Mouse (Mus musculus): ENCODE measurements around the gene Ankdd1b.

Ankdd1b gene

DNA sequence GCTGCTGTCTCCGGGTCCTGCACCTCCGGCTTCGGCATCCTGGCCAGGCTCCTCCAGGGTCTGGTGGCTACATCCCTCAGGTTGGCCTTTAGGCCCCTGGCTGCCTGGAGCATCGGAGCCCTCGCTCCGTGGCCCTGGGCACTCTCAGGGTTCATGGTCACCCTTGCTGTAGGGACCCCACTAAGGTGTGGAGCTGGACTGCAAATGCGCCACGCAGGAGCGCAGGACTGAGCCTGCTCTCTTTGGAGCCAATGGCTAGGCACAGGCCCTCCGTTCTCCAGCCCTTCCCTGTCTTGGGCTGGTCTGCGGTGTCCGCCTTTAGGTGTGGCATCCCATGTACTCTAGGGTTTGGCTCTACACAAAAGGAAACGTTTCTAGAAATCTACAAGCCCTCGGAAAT is at the start of gene Ankdd1b:
Ankdd1b (minus strand) TSS at position 242 of the 400 bp plus-strand sequence.
- DNase-seq (ENCODE audit: low spot score): no peak

DNA sequence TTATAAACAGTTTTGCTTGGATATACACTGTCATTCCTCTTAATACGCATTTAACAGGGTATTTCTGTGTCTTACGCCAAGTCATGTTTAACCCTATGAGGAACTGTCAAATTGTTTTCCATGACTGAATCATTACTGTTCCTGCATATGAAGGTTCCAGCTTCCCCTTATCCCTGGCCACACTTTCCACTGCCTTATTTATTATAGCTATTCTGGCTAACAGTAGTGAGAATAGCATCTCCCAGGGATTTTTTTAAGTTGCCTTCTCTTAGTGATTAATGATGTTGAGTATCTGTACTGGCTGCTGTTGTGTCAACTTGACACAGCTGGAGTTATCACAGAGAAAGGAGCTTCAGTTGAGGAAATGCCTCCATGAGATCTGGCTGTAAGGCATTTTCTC is 46.3 kb upstream of the Ankdd1b start:
- DNase-seq (ENCODE audit: low spot score): no peak

DNA sequence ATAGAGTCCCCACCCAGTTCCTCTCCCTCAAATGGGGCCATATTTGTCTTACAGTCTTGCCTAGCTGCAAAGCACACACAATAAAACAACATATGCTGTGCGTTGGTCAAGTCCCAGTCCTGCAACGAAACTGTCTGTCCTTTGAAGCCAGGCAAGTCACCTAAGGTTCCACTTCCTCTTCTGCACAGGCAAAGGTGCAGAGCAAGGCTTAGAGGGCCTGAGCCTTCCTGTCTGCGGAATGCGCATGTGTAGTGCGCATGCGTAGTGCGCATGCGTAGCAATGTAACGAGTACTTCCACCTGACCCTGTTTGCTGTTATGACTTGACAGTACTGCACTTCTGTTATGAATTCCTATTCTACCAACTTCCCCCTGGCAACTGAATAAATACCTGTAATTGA is 45.3 kb upstream of the Ankdd1b start:
- DNase-seq (ENCODE audit: low spot score): no peak

DNA sequence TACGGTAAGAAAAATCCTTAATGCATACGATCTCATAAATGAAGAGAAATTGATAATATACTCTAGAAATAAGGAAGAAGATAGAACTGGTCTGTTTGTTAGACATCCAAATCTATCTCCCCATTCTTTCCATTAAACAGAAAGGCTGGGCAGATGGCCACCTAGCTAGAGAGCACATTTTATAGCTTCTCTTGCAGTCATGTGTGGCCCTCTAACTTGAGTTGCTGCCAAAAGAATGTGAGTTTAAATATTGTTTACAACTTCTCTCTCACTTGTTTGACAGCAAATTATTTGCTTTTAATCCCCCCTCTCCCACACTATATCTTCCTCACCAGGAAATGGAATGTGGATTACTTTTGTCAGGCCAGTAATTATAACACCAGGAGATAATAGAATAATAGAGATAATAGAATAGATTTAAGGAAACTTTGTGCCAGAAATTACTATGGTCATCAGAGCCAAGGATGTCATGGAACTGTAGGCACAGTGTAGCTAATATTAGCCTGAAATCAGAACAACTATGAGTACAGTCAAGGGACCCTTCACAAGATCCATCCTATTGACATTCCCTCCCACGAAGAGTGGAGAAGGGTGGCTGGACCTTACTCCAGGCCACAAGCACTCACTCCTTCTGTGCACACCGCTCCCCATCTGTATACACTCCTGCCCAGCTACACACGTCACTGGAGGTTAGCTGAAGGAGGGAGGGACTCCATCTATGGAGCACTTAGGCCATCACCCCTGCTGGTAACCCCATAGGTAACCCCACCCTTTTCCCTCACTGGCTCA is 43.4 kb upstream of the Ankdd1b start:
- DNase-seq (ENCODE audit: low spot score): no peak

DNA sequence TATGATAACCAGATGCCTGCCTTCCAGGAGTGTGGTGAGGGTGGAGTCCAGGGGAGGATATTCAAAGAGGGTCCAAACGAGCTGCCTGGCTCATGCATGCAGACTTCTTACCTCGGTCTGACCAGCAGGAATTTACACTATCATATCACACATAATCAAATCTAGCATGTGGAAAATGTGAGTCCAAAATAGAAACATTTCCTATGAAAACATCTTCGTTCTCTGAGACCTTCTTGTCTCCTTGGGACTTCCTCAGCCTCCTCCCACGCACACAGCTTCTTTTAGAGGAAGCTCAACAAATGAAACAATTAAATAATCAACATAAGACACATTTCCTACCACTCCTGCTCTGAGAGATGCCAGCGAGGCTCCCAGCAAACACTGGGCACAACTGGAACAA is 40.9 kb upstream of the Ankdd1b start:
- DNase-seq (ENCODE audit: low spot score): no peak

DNA sequence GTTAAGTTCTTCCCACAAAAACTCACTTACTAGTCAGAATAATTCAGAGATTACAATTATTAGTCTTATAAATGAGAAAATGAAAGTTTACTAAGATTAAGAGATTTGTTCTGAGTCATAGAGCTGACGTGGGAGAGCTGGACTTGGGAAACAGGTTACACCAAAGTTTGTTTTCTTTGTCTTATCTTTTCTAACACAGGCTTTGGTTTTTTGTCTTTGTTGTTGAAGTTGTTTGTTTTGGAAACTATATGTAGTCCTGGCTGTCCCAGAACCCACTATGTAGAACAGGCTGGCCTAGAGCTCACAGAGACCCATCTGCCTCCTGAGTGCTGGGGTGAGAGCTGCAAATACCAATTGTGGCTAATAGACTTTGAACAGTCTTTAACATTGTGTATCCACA is 40.3 kb upstream of the Ankdd1b start:
- no peak for DNase-seq (ENCODE audit: low spot score)

DNA sequence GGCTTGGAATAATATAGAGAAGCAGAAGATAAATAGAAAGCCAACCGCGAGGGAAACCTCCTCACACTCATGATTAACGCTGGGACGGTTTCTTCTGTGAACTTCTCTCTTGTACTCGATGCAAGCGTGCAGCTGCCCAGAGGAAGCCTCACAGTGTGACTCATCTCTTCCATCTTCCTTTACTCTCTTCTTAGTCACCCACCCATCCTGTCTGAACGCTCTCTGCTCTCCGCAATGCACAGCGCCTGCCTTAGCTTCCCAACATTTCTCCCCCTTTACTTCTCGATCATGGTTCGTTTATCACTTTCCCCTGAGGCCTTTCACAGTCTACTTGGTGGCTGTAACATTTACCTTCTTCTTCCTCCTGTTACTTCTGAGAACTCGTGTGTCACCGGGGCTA is 39.6 kb upstream of the Ankdd1b start:
- no peak for DNase-seq (ENCODE audit: low spot score)

DNA sequence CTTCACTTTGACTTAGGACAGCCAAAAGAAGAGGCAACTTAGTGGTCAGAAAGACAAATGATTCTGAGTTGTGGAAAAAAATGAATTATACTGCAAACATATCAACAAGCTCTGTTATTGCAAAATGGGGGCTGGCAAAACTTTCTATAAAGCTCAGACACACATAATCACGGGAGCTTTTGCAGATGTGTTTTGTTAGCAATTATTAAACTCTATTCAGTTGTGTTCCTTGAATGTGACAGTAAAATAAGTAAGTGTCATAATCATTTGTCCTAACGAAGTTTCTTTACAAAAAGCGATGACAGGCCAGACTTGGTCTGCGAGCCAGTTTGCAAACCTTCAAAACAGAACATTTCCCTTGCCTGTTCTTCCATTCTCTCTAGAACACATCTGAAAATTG is 36.5 kb upstream of the Ankdd1b start:
- DNase-seq (ENCODE audit: low spot score): no peak

DNA sequence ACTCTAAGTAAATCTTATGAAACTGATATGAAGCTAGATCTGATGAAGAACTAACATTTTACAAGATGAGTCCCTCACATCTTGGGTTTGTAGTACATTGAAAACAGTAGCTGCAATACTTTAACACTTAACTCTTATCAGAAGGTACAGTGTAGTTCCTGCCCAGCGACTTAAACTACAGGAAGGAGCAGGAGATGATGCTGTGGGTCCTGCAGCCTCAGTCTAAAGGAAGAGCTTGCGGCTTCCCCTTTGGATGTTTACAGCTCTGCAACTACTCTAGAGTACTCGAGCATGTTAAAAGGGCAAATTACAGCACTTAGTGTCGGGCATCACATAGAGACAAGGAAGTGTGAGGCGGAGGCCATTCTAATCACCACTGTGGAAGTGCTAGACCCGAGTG is 35.3 kb upstream of the Ankdd1b start:
- no peak for DNase-seq (ENCODE audit: low spot score)

DNA sequence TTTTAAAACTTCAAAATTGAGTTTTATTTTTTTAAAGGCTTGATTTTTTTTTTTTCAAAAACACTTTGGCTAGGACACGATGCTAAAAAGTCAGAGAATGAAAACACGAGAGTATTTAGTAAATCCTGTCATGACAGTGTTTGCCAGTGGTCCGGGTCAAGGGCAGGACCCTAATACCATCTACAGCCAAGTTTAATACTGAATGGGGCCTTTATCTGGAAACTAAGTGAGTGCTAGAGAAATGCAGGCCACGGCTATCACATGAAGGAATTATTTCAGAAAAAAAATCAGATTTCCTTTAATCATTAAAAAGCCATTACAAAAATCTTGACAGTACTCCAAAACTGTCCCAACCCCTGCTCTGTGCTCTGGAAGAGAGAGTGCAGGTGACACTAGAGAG is 34.7 kb upstream of the Ankdd1b start:
- DNase-seq (ENCODE audit: low spot score): no peak

DNA sequence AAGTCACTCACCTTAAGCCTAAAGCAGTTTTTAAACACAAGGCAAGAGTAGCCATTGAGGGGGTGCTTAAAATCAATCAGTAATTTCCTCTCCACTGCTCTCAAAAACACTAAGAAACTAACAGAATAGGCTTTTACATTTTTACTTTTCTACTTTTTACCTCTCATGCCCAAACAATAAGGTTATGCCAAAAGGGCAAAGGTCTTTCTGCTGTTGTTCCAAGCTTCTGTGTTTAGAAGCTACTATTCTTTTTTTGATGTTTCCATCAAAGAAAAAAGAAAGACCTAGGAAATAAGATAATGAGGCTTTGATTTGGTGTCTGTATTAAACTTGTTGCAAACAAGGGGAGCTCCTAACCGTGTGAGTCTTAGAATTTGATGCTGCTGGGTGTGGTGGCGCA is 28.9 kb upstream of the Ankdd1b start:
- no peak for DNase-seq (ENCODE audit: low spot score)

DNA sequence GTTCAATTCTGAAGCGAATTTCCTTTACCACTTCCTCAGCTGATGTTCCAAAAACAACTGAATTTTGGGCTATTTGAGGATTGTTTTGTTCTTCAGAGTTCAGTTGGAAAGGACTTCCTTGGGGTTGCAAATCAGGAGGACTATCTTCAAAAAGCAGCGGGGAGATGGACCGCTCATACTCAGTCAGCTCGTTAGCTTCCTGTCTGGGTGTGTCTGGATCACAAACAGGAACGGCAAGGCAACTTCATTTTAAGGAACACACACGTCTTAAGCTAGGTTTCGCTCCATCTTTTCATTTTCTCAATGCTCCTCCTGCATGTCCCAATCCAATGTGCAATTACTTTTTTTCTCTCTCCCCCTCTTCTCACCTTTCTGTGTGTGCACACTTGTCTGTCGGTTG is 25.6 kb upstream of the Ankdd1b start:
- no peak for DNase-seq (ENCODE audit: low spot score)

DNA sequence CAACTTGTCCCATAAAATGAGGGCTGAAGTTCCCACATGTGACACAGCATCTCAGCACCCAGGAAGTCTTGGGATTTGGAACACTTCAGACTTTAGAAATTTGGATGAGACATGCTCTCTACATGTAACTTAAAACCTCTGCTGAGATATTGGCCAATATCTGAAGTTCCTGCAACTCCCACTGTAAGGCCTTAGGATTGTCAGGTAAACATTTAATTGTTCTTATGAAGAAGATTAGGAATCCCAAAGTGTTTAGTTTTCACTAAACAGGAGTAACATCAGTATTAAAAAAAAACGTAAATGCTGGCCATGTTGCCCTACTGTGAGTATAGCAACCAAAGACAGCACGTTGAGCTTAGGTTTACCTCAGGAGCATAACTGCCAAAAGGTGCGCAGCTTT is 19.4 kb upstream of the Ankdd1b start, which contains the start of gene Gm17622:
Gm17622 (plus strand) TSS at position 301 of the 400 bp plus-strand sequence.
- DNase-seq (ENCODE audit: low spot score): no peak

DNA sequence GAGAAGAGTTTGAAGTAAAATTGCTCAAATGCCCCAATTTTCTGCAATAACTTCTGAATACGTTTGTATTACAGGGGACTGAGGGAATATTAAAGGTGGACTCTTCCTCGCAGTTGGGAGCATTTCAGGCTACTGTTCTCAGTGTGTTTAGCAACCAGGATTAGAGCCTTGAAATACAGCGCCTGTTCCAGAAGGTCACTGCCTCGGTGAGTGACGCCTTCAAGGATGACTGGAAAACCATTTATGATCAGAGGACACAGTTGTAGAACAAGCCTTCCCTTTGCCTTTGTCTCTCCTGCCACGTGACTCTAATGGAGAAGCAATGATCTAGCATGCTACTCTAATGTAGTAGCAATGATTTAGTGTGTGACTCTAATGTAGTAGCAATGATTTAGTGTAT is 17.0 kb upstream of the Ankdd1b start:
- no peak for DNase-seq (ENCODE audit: low spot score)

DNA sequence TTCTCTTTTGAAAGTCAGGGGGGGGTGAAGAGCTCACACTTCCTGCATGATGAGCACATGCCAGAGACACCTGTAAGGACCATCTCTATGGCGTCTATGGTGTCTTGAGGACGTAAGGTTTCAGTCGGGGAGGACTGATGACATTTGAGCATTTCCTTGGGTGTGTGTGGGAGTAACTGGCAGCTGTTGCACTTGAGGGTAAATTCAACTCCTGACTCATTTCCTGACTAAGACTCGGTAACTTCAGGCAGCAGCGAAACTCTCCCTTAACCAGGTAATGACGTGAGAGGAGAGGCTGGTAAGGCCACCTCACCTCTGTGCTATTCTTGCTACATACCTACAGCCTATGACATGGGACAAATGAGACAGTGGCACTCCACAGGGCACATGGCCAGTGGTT is 16.2 kb upstream of the Ankdd1b start:
- no peak for DNase-seq (ENCODE audit: low spot score)

DNA sequence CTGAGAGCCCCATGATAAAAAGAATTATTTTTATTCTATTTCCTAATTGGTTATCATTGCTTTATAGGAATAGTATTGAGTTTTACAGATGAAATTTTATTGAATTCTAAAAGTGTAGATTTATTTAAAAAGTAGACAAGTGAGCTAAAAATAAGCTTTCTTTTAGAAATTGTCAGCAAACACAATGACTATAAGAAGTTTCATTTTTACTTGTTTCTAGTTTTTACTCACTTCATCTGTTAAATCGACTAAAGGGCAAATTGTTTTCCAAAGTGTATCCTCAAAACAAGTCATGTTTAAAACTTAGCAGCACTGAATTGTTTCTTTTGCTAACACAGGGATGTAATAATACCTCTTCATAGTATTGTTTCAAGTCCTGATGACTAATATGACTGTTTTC is 8.0 kb upstream of the Ankdd1b start:
- DNase-seq (ENCODE audit: low spot score): no peak

DNA sequence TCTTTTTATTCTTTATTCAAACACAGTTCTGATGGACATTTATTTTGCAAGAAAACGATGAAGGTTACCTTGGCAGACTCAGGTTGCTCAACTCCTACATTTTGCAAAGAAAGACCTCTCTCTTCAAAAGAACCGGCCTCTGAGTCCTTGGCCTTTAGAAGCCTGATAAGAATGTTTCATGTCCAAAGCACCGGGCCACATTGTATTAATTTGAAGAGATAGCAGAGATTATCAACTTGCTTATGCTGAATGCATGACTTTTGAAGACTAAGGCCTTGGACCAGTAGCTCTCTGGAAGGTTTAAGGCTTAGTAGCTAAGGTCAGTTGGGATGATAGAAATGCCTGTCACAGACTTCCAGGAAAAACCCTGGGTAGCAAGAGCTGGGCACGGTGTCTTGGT is 6.2 kb upstream of the Ankdd1b start:
- no peak for DNase-seq (ENCODE audit: low spot score)

DNA sequence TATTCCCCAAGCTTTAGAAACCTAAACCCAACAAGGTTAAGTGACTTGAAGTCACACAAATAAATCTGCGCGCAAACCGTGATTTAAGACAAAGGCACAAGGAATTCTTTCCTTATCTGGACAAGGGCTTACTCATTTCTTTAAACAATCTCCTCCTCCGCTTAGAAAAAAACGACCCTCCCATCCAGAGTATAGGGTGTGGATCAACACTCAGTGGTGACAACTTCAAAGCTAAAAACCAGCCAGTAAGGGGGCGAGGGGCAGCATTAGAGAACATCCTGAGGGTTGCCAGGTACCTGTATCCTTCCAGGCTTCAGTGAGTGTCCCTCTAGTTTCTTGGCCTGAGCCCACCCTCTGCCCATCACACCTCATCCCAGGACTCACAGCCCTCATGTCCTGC is 442 bp downstream of the Ankdd1b start:
- no peak for DNase-seq (ENCODE audit: low spot score)

DNA sequence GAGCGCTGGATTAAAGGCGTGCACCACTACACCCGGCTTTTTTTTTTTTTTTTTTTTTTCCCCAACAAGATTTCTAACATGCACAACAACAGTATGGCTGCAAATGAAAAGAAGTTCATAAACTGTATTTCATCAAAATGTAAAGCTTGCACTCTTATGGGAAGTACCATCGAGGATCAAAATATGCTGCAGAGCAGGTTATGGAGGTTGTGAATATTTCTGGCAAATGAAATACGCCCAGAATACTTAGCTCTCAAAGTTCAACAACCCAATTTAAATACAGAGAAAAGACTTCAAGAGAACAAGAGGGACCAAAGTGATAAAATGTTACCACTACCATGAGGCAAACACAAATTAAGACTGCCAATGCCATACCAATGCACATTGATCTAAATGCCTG is 2.3 kb downstream of the Ankdd1b start:
- DNase-seq (ENCODE audit: low spot score): no peak

DNA sequence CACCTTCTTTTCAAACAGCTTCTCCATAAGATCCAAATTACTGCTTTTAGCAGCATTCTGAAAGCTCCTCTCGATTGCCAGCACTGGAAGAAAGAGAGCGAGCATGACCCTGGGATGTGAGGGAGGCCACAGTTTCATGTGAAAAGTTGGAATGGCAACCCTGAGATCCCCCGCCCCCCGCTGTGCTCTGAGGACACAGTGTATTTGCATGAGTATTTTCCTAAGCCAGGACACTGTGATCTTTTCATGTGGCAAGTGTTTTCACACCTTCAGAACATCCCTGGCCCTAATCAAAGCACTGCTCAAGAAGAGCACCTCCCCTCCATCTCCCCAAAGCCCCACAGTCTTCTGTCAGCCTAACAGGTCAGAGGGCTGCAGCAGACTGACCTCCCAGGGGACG is 5.7 kb downstream of the Ankdd1b start:
- DNase-seq (ENCODE audit: low spot score): no peak

DNA sequence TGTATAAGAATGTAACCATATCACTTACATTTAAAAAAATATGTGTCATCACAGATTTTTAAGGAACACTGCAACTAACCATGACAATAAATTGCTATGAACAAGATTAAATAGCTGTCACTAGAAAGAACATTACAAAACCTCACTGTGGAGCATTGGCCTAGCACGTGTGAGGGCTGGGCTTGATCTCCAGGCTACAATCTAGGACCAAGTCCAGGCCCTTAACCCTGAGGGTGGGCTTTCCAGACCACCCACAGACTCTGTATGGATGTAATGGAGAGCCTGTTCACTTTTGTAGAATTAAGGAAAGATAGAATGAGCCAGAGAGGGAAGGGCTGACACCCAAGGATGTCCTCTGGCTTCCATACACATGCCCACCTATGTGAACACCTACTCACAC is 8.4 kb downstream of the Ankdd1b start:
- no peak for DNase-seq (ENCODE audit: low spot score)

DNA sequence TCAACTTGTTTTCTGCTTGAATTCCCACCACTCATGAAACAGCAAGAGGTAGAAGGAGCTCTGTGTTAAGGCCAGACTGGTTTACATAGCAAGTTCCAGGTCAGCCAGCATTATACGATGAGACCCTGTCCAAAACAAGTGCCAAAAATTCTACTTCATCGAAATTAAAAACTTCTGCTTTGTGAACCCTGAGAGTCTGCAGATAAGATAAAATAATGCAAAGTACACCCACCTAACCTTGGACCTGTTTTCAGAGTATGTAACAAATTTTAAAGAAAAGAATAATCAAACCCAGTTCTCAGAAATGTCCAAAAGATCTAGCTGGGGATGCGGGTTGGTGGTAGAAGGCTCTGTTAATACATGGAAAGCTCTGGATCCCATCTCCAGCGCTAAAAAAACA is 12.4 kb downstream of the Ankdd1b start:
- no peak for DNase-seq (ENCODE audit: low spot score)

DNA sequence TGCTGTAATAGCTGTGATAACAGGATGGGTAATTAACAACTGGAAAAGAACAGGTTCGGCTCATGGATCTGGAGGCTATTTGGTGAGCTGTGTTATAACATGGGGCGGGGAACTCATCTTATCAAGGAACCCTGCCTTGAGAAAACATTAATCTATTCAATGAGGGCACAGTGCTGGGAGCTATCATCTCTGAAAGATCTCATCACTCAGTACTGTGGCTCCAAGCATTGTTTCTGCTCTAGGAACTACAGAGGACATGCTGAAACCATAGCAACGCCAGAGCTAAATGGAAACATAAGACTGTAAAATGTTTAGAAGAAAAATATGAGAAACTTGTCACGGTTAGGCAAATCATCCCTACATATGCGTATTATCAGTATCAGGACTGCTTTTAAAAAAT is 13.0 kb downstream of the Ankdd1b start:
- no peak for DNase-seq (ENCODE audit: low spot score)

DNA sequence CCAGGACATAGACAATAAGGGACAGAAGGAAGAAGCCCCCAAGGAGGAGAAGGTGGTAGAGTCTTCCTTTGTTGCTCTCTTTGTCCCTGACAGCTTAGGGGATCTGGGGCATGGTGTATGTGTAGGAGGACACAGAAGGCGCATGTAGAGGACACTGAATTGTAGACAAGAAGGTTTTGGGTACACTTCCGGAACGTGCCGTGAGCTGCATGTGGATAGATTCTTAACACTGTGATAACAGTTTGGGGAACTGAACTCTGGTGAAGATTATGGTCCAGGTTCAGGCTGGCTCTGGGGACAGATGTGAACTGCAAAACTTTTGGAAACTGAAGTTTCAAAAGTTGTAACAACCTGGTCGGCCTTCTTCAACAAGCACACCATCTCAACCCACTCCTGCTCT is 13.4 kb downstream of the Ankdd1b start:
- DNase-seq (ENCODE audit: low spot score): no peak

Measured in adipocyte (in vitro differentiated cells).